Mouse (Mus musculus) kidney, adult 18-20 months (tissue): ENCODE results near the gene Gm11115.

ENCODE experiments used
- DNase-seq: peaks from one replicate; pipeline ENCODE4 v3.0.0; 2021

Gene Gm11115

GRCm38 (mm10) chr5:88153999-88154398 is at the start of gene Gm11115:
Gene Gm11115, minus strand, starts transcription at chr5:88154099.
- no peak for DNase-seq

GRCm38 (mm10) chr5:88111430-88111829 is 42.5 kb downstream of the Gm11115 start, which contains the start of gene Gm11116:
Gene Gm11116, minus strand, starts transcription at chr5:88111530.
- no peak for DNase-seq
